Mouse (Mus musculus): ENCODE measurements at regions not wholly inside any gene's neighbourhood (a gene's known extent, or its start where the extent isn't known, plus 50 kb on each side); places are given as distances from the start of the nearest gene placed in this dataset.

DNA sequence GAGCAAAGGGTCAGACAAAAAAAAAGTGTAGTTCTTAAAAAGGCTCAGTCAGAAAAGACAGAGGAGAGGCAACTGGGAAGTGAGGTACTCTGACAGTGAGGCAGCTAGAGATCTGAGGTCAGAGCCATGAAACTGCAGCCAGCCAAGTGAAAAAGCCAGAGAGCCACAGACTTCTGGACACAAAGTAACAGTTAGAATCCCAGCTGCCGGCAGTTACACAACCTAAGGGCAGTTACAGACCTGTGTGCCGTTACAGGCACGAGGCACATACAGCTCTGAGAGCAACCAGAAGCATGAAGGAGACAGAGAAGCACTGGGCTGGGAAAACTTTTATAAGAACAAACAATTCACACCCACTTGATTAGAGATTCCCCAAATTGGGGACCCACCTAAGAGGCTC, 94.9 kb upstream of the Kdm8 start:
- Histone ChIP-seq H3K27me3 (ENCODE audit: control insufficient read depth, insufficient read depth, low read length) (no peaks in the 10 kb centered on the region), H3K4me3 (ENCODE audit: low read depth, low read length) (no peak overlapping the region), H3K4me2 (replicated peaks; ENCODE audit: low read depth, low read length) (no peak overlapping the region), H3K27ac (ENCODE audit: low read length) (no peak overlapping the region), H3K9ac (replicated peaks; ENCODE audit: low read depth, low read length) (no peak overlapping the region), H3K4me1 (ENCODE audit: control insufficient read depth, insufficient read depth, low read length) (0 out of 2 replicates have a peak, but pooled peaks cover 6% of the 10 kb centered on the region), H3K36me3 (ENCODE audit: control insufficient read depth, insufficient read depth, low read length) (no peaks in the 10 kb centered on the region), H3K9me3 (ENCODE audit: control insufficient read depth, low read depth, low read length) (no peaks in the 10 kb centered on the region)
- 76% methylated on average over 3 of the region's 3 CpGs for WGBS
- ATAC-seq (ENCODE audit: insufficient number of reproducible peaks, insufficient read depth, low FRiP score, low read depth): no peak

DNA sequence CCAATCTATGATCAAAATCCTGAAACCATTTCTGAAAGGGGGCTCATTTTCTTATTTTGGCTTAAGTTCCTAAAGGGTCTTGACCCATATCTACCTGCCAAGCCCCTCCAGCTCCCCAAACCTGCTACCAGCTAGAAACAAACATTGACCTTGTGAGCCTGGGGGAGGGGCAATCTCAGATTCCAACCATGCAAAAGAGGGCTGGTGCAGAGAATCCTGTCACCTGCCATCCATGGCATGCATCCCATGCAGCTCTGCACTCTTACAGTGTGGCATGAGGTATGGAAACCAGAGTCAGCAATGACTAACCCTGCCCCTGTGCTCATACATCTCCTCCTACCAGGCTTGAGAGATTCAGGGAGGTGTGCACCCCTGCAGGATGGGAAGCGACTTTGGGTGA, 90.3 kb upstream of the Kdm8 start:
- Histone ChIP-seq H3K4me2 (replicated peaks; ENCODE audit: low read depth, low read length) (no peak overlapping the region), H3K4me3 (ENCODE audit: low read depth, low read length) (no peak overlapping the region), H3K9ac (replicated peaks; ENCODE audit: low read depth, low read length) (no peak overlapping the region), H3K36me3 (ENCODE audit: control insufficient read depth, insufficient read depth, low read length) (no peaks in the 10 kb centered on the region), H3K4me1 (ENCODE audit: control insufficient read depth, insufficient read depth, low read length) (0 out of 2 replicates have a peak, but pooled peaks cover 8% of the 10 kb centered on the region), H3K9me3 (ENCODE audit: control insufficient read depth, low read depth, low read length) (no peaks in the 10 kb centered on the region), H3K27ac (ENCODE audit: low read length) (no peak overlapping the region), H3K27me3 (ENCODE audit: control insufficient read depth, insufficient read depth, low read length) (no peaks in the 10 kb centered on the region)
- 72% methylated on average over 1 of the region's 1 CpGs for WGBS
- ATAC-seq (ENCODE audit: insufficient number of reproducible peaks, insufficient read depth, low FRiP score, low read depth): no peak

- Histone ChIP-seq H3K9ac (replicated peaks; ENCODE audit: low read depth, low read length) (no peak overlapping the region), H3K4me3 (ENCODE audit: low read depth, low read length) (no peak overlapping the region), H3K4me2 (replicated peaks; ENCODE audit: low read depth, low read length) (no peak overlapping the region), H3K4me1 (ENCODE audit: control insufficient read depth, insufficient read depth, low read length) (0 out of 2 replicates have a peak, but pooled peaks cover 8% of the 10 kb centered on the region), H3K27me3 (ENCODE audit: control insufficient read depth, insufficient read depth, low read length) (no peaks in the 10 kb centered on the region), H3K9me3 (ENCODE audit: control insufficient read depth, low read depth, low read length) (no peaks in the 10 kb centered on the region), H3K27ac (ENCODE audit: low read length) (no peak overlapping the region), H3K36me3 (ENCODE audit: control insufficient read depth, insufficient read depth, low read length) (no peaks in the 10 kb centered on the region)
- ATAC-seq (ENCODE audit: insufficient number of reproducible peaks, insufficient read depth, low FRiP score, low read depth): no peak
- WGBS: 31% methylated on average over 10 of the region's 10 CpGs
Observed at GRCm38 (mm10) chr7:125354956-125355355, 89.5 kb upstream of the Kdm8 start.

DNA sequence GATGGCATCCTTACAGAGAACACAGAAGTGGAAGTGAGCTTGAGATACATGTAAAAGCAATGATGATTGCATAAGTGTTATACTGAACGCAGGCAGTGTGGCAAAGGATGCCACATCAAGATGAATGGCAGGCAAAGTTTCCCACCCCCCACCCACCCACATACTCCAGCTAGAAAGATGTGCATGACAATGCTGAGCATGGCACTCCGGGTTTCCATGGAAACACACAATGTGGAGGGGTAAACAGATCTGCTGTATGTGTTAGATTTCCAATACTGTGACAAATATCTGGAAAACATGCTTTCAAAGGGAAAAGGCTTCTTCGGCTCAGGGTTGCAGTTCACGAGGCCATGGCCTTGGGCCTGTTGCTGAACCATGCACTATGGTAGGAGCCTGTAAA, 86.5 kb upstream of the Kdm8 start:
- H3K4me3 ChIP-seq (ENCODE audit: low read depth, low read length): no peak overlapping the region
- H3K4me1 ChIP-seq (ENCODE audit: control insufficient read depth, insufficient read depth, low read length): 0 out of 2 replicates have a peak, but pooled peaks cover 8% of the 10 kb centered on the region
- H3K36me3 ChIP-seq (ENCODE audit: control insufficient read depth, insufficient read depth, low read length): no peaks in the 10 kb centered on the region
- H3K27me3 ChIP-seq (ENCODE audit: control insufficient read depth, insufficient read depth, low read length): no peaks in the 10 kb centered on the region
- no peak overlapping the region for H3K27ac ChIP-seq (ENCODE audit: low read length)
- H3K9ac ChIP-seq (replicated peaks; ENCODE audit: low read depth, low read length): no peak overlapping the region
- no peak for ATAC-seq (ENCODE audit: insufficient number of reproducible peaks, insufficient read depth, low FRiP score, low read depth)
- no peak overlapping the region for H3K4me2 ChIP-seq (replicated peaks; ENCODE audit: low read depth, low read length)
- H3K9me3 ChIP-seq (ENCODE audit: control insufficient read depth, low read depth, low read length): no peaks in the 10 kb centered on the region
- WGBS: 88% methylated on average over 4 of the region's 4 CpGs

DNA sequence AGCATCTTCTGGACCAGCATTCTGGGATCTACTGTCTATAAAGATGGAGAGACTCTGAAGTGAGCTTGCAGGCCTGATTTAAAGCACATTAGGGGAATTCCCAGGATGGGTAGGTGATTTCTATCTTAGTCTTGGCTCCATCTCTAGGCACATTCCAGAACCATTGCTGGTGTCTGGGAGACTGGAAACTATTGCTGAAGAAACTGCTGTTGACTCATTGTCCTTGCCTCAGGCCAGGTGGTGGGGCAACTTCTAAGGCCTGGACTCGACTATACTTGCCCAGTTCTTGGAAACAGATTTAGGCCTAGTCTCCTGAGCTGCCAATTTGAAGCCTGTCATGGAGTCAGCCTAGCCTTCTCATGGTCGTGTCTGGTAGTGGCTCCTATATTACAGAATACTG, 61.5 kb upstream of the Kdm8 start:
- Histone ChIP-seq H3K9me3 (ENCODE audit: control insufficient read depth, low read depth, low read length) (no peaks in the 10 kb centered on the region), H3K27ac (ENCODE audit: low read length) (no peak overlapping the region), H3K4me3 (ENCODE audit: low read depth, low read length) (no peak overlapping the region), H3K4me2 (replicated peaks; ENCODE audit: low read depth, low read length) (no peak overlapping the region), H3K36me3 (ENCODE audit: control insufficient read depth, insufficient read depth, low read length) (no peaks in the 10 kb centered on the region), H3K9ac (replicated peaks; ENCODE audit: low read depth, low read length) (no peak overlapping the region), H3K4me1 (ENCODE audit: control insufficient read depth, insufficient read depth, low read length) (no peaks in the 10 kb centered on the region), H3K27me3 (ENCODE audit: control insufficient read depth, insufficient read depth, low read length) (no peaks in the 10 kb centered on the region)
- 68% methylated on average over 2 of the region's 2 CpGs for WGBS
- no peak for ATAC-seq (ENCODE audit: insufficient number of reproducible peaks, insufficient read depth, low FRiP score, low read depth)

DNA sequence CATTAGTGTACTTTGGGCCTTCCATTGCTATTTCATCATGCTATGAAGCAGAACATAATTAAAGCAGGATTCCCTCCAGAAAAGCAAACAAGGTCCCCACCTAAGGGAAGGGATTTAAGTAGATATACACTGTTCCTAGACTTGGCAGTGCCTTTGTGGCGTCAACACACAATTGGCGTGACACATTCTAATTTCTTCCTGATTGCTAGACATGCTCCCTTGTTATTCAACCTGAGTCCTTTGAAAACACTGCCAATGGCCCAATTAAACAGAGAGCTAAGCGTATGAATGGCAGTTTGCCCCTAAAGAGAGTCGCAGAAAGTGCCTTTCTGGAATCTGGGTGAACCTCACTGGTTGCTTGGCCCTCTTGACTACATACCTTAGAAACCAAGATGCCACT, 60.3 kb upstream of the Kdm8 start:
- WGBS: 89% methylated on average over 4 of the region's 4 CpGs
- Histone ChIP-seq H3K27me3 (ENCODE audit: control insufficient read depth, insufficient read depth, low read length) (no peaks in the 10 kb centered on the region), H3K9me3 (ENCODE audit: control insufficient read depth, low read depth, low read length) (no peaks in the 10 kb centered on the region), H3K9ac (replicated peaks; ENCODE audit: low read depth, low read length) (no peak overlapping the region), H3K36me3 (ENCODE audit: control insufficient read depth, insufficient read depth, low read length) (no peaks in the 10 kb centered on the region), H3K4me2 (replicated peaks; ENCODE audit: low read depth, low read length) (no peak overlapping the region), H3K4me3 (ENCODE audit: low read depth, low read length) (no peak overlapping the region), H3K27ac (ENCODE audit: low read length) (no peak overlapping the region), H3K4me1 (ENCODE audit: control insufficient read depth, insufficient read depth, low read length) (no peaks in the 10 kb centered on the region)
- no peak for ATAC-seq (ENCODE audit: insufficient number of reproducible peaks, insufficient read depth, low FRiP score, low read depth)

- WGBS: 30% methylated on average over 3 of the region's 3 CpGs
- no peaks in the 10 kb centered on the region for H3K9me3 ChIP-seq (ENCODE audit: control insufficient read depth, low read depth, low read length)
- H3K27me3 ChIP-seq (ENCODE audit: control insufficient read depth, insufficient read depth, low read length): no peaks in the 10 kb centered on the region
- H3K4me3 ChIP-seq (ENCODE audit: low read depth, low read length): no peak overlapping the region
- H3K4me1 ChIP-seq (ENCODE audit: control insufficient read depth, insufficient read depth, low read length): peaks cover 8% of the 10 kb centered on the region; the same call in 1 of the 2 replicates
- H3K4me2 ChIP-seq (replicated peaks; ENCODE audit: low read depth, low read length): peak overlapping the region; percentile 58; the same call in 1 of the 2 replicates
- H3K36me3 ChIP-seq (ENCODE audit: control insufficient read depth, insufficient read depth, low read length): no peaks in the 10 kb centered on the region
- no peak for ATAC-seq (ENCODE audit: insufficient number of reproducible peaks, insufficient read depth, low FRiP score, low read depth)
- H3K9ac ChIP-seq (replicated peaks; ENCODE audit: low read depth, low read length): no peak overlapping the region
- no peak overlapping the region for H3K27ac ChIP-seq (ENCODE audit: low read length)
Observed at GRCm38 (mm10) chr7:125392536-125392935, 51.9 kb upstream of the Kdm8 start.

DNA sequence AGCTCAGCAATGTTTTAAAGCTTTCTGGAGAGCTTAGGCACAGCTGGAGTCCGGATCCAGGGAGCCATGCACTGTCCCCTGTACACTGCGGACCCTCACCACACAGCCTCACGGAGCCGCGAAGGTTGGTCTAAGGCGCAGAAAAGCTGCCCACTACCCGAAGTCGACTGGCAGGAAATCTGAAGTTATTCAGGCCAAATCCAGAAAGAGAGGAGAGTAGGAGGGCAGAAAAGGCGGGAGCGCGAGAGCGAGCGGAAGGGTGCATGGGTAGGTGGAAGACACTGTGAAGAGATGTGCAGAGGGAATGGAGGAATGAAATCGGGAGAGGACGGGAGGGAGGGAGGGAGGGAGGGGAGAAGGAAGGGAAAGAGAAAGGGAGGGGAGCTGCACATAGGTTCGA, 51.2 kb upstream of the Kdm8 start:
- Histone ChIP-seq H3K9ac (replicated peaks; ENCODE audit: low read depth, low read length) (no peak overlapping the region; the same call in 1 of the 2 replicates), H3K9me3 (ENCODE audit: control insufficient read depth, low read depth, low read length) (no peaks in the 10 kb centered on the region), H3K4me3 (ENCODE audit: low read depth, low read length) (peak overlapping the region; percentile 34), H3K4me2 (replicated peaks; ENCODE audit: low read depth, low read length) (peak overlapping the region; percentile 58), H3K4me1 (ENCODE audit: control insufficient read depth, insufficient read depth, low read length) (peaks cover 8% of the 10 kb centered on the region; the same call in 1 of the 2 replicates), H3K27me3 (ENCODE audit: control insufficient read depth, insufficient read depth, low read length) (no peaks in the 10 kb centered on the region), H3K36me3 (ENCODE audit: control insufficient read depth, insufficient read depth, low read length) (no peaks in the 10 kb centered on the region), H3K27ac (ENCODE audit: low read length) (peak overlapping the region; percentile 2; the same call in 1 of the 2 replicates)
- under 1% methylated on average over 16 of the region's 16 CpGs for WGBS
- peak; percentile 31; the same call in 1 of the 2 replicates for ATAC-seq (ENCODE audit: insufficient number of reproducible peaks, insufficient read depth, low FRiP score, low read depth)

DNA sequence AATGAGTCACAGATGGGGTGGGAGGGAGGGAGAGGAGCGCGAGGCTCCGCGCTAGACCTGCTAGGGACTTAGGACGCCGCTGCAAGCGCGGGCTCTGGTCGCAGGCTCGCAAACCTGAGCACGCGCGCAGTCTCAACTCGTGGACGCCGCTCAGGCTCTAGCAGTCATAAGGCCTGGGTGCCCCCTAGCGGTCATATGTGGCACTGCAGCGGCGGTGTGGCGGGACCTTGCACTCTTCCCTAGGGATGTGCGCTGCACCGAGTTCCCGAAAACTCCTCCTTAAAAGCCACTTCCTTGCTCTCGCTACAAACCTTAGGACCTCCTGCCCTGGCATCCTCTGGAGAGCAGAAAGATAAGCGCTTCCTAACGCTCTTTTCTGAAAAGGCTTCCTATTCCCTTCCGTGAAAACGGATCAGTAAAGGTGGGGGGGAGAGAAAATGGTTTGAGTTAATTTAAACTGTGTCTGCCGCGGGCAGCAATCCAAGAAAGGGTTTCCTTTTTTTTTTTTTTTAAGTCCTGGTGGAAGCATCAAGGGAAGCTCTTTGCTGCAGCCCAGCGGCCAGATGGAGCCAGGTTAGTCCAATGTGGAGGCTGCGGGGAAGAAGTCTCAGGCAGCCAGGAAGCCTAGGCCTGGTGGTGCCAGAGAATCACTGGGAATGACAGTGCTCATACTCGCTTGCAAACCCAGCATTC, 50.7 kb upstream of the Kdm8 start:
- peak overlapping the region; percentile 34 for H3K4me3 ChIP-seq (ENCODE audit: low read depth, low read length)
- under 1% methylated on average over 33 of the region's 33 CpGs for WGBS
- H3K27ac ChIP-seq (ENCODE audit: low read length): no peak overlapping the region
- peak; percentile 84 for ATAC-seq (ENCODE audit: insufficient number of reproducible peaks, insufficient read depth, low FRiP score, low read depth)
- no peaks in the 10 kb centered on the region for H3K9me3 ChIP-seq (ENCODE audit: control insufficient read depth, low read depth, low read length)
- H3K36me3 ChIP-seq (ENCODE audit: control insufficient read depth, insufficient read depth, low read length): no peaks in the 10 kb centered on the region
- H3K9ac ChIP-seq (replicated peaks; ENCODE audit: low read depth, low read length): no peak overlapping the region; the same call in 1 of the 2 replicates
- H3K27me3 ChIP-seq (ENCODE audit: control insufficient read depth, insufficient read depth, low read length): no peaks in the 10 kb centered on the region
- H3K4me1 ChIP-seq (ENCODE audit: control insufficient read depth, insufficient read depth, low read length): peaks cover 8% of the 10 kb centered on the region; the same call in 1 of the 2 replicates
- peak overlapping the region; percentile 58 for H3K4me2 ChIP-seq (replicated peaks; ENCODE audit: low read depth, low read length)

Data from stomach, embryonic 14.5 days (tissue).